Mouse (Mus musculus): ENCODE measurements at regions not wholly inside any gene's neighbourhood (a gene's known extent, or its start where the extent isn't known, plus 50 kb on each side); places are given as distances from the start of the nearest gene placed in this dataset.

DNA sequence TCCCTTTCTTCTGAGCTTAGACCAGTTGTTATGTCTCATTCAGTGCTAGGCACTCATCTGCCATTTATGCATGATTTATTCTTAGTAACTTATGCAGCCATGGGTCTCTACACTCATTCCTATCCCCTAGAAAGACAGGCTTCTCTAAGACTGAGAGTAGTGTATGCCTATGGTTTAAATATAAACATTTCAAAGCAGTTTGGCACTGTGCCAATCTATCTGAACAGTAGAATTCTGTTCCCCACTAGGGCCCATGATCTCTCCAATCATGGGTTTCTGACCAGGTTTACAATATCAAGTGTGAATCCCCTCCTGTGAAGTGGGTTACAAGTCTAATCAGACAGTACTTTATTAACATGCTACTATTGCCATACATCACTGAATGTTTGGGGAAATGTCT lies 60.4 kb upstream of the Aldh1a3 start:
- no peaks in the 10 kb centered on the region for H3K9me3 ChIP-seq
- H3K4me3 ChIP-seq (replicated peaks), result no peak overlapping the region
- no peak overlapping the region for H3K4me2 ChIP-seq (replicated peaks)
- ATAC-seq, result no peak
- H3K36me3 ChIP-seq, result no peaks in the 10 kb centered on the region
- H3K27ac ChIP-seq, result no peak overlapping the region
- H3K9ac ChIP-seq, result no peak overlapping the region
- H3K27me3 ChIP-seq (replicated peaks), result no peaks in the 10 kb centered on the region
- H3K4me1 ChIP-seq (replicated peaks), result no peaks in the 10 kb centered on the region

- Histone ChIP-seq H3K9me3 (no peaks in the 10 kb centered on the region), H3K4me1 (replicated peaks) (no peaks in the 10 kb centered on the region)
Measured at GRCm38 (mm10) chr7:66480446-66480845, 53.1 kb upstream of the Aldh1a3 start.

DNA sequence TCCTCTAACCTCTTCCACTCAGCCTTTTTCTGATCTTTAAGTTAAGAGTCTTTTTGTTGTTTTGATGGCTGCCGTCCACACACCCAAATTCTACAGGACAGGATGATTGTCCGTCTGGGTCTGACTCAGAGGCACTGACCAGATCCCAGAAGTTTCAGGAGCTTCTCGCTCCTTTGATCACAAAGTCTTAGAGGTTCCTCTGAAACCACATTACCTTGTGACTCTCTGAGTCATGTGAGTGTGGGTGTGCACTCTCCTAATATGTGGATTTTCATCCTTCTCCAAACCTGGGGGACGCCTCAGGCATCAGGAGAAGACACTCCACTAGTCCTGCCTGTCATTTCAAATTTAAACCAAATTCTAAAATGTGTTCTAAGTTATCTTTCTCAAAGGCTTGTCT lies 52.0 kb upstream of the Aldh1a3 start:
- no peak for ATAC-seq
- H3K9ac ChIP-seq, result no peak overlapping the region
- no peaks in the 10 kb centered on the region for H3K27me3 ChIP-seq (replicated peaks)
- 92% methylated on average over 4 of the region's 4 CpGs for WGBS
- no peaks in the 10 kb centered on the region for H3K9me3 ChIP-seq
- no peak overlapping the region for H3K4me3 ChIP-seq (replicated peaks)
- no peak overlapping the region for H3K27ac ChIP-seq
- no peaks in the 10 kb centered on the region for H3K4me1 ChIP-seq (replicated peaks)
- H3K36me3 ChIP-seq, result no peaks in the 10 kb centered on the region
- H3K4me2 ChIP-seq (replicated peaks), result no peak overlapping the region

More at GRCm38 (mm10) chr7:66480446-66480845, 53.1 kb upstream of the Aldh1a3 start:
- no peak overlapping the region for H3K9ac ChIP-seq
- H3K36me3 ChIP-seq, result no peaks in the 10 kb centered on the region
- no peaks in the 10 kb centered on the region for H3K27me3 ChIP-seq (replicated peaks)
- no peak overlapping the region for H3K27ac ChIP-seq
- no peak overlapping the region for H3K4me3 ChIP-seq (replicated peaks)
- no peak for ATAC-seq
- 65% methylated on average over 4 of the region's 4 CpGs for WGBS
- H3K4me2 ChIP-seq (replicated peaks), result no peak overlapping the region

- Histone ChIP-seq H3K27ac (no peak overlapping the region), H3K36me3 (no peaks in the 10 kb centered on the region), H3K9me3 (no peaks in the 10 kb centered on the region), H3K4me3 (replicated peaks) (no peak overlapping the region), H3K4me1 (replicated peaks) (no peaks in the 10 kb centered on the region), H3K4me2 (replicated peaks) (no peak overlapping the region), H3K9ac (no peak overlapping the region), H3K27me3 (replicated peaks) (no peaks in the 10 kb centered on the region)
- 86% methylated on average over 7 of the region's 7 CpGs for WGBS
- ATAC-seq, result no peak
Measured at GRCm38 (mm10) chr7:66478106-66478505, 50.8 kb upstream of the Aldh1a3 start.

DNA sequence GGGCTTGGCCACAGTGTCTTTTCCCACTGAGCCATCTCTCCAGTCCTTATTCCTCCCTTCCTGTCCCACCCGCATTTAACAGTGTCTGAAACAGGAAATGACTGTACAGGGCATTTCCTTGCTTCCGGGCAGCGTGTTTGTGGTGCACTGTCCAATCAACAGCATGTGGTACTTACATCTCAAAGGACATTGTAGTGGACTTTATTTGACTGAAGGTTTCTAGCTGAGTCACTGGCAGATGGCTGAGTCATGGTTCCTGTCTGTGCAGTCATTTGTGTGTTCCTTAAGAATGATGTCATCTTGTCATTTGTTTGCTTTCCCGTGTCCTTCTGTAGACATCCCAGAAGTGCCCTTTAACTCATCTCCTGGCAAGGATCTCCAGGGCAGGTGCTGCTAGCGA lies 50.2 kb upstream of the Aldh1a3 start:
- no peak overlapping the region for H3K27ac ChIP-seq
- H3K4me2 ChIP-seq (replicated peaks), result no peak overlapping the region
- H3K9me3 ChIP-seq, result no peaks in the 10 kb centered on the region
- no peak overlapping the region for H3K9ac ChIP-seq
- H3K36me3 ChIP-seq, result no peaks in the 10 kb centered on the region
- no peak for ATAC-seq
- 47% methylated on average over 5 of the region's 5 CpGs for WGBS
- no peaks in the 10 kb centered on the region for H3K27me3 ChIP-seq (replicated peaks)
- H3K4me3 ChIP-seq (replicated peaks), result no peak overlapping the region
- no peaks in the 10 kb centered on the region for H3K4me1 ChIP-seq (replicated peaks)
